Mouse (Mus musculus): ENCODE measurements around the gene Syne3. TPM values are rescaled to one million over a fixed set of nuclear protein-coding genes. Genes with fewer than 3 reads are reported as not detected.

Syne3 gene
- total and polyA plus RNA-seq, 3 experiments = 2.3 to 8.5 (median 7.0) TPM

DNA sequence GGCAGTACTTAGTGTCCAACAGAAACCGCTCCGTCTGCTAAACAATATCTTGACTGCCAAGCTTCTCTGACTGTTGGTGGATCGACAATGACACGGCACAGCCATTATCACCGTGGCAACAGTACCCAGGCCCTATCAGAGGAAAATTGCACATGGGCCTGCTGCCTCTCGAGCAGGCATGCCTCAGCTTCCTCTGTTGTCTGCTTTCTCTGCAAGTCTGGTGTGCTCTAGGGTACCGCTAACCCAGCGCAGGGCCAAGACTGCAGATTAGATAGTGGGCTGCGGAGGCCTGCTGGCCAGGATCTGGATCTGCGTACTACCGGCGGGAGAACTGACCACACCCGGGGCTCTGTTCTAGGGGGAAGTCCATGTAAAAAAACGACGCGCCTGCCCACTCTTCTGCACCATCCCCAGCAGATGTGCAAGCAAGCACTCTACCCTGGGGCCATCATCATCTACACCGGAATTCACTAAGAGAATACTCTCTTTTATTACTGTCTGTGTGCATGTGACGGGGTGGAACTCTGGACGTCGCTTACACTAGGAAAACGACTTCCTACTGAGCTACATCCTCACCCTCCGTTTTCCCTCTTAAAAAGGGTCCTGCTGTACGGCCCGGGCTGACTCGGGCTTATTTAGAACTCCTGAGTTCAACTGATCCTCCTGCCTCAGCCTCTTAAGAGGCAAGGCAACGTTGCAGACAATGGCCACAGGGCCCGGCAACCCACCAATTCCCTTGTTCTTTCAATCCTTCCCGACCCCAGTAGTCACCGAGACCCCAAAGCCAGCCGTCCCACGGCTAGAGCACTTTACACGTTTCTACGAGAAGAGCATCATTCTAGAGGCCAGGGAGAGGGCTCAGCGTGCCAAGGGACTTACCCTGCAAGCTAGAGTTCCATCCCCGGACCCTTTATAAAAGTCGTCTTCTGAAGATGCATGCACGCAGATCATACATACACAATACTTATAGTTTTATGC is 21.8 kb upstream of the Syne3 start:
- WGBS = 5% methylated on average over 37 of the region's 37 CpGs
- TF ChIP-seq EP300 (IDR thresholded peaks at IDR 0.05; ENCODE audit: insufficient read depth, low read depth, low read length) (no peak), CTCF (IDR thresholded peaks at IDR 0.05) (no peak), POLR2A (IDR thresholded peaks at IDR 0.05; ENCODE audit: insufficient read depth, low read depth, low read length) (no peak)
- intact Hi-C loops (cut with DNase I) = loop anchor here (5.0 kb wide), 1 partner anchor 279 kb away; the partner anchor contains the start of gene Dicer1

DNA sequence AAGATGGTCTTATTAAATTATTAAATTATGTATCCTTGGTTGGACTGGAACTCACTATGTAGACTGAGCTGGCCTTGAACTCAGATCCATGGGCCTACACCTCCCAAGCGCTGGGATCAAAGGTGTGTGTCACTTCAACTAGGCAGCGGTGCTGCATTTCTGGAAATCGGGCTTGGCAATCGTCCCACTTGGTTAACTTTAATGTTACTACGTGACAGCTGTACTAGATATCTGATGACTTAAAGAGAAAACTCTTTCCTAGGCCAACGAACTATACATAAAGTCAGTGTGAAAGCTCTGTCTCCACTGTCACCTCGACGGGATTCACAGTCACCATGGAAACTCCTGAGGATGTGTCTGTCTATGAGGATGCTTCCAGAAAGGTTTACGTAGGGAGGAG is 20.3 kb upstream of the Syne3 start:
- TF ChIP-seq POLR2A (IDR thresholded peaks at IDR 0.05; ENCODE audit: insufficient read depth, low read depth, low read length) = no peak
- TF ChIP-seq EP300 (IDR thresholded peaks at IDR 0.05; ENCODE audit: insufficient read depth, low read depth, low read length) = no peak
- no peak for TF ChIP-seq CTCF (IDR thresholded peaks at IDR 0.05)
- 86% methylated on average over 9 of the region's 9 CpGs for WGBS
- Histone ChIP-seq H3K27me3 (ENCODE audit: control insufficient read depth, insufficient read depth, low read length) (no peaks in the 10 kb centered on the region), H3K79me2 (replicated peaks; ENCODE audit: control insufficient read depth, insufficient read depth, low read length) (no peaks in the 10 kb centered on the region; the same call in 1 of the 2 replicates), H3K27ac (no peak overlapping the region), H3K4me3 (no peak overlapping the region), H3K36me3 (ENCODE audit: control insufficient read depth, insufficient read depth, low read length) (no peaks in the 10 kb centered on the region), H3K4me1 (ENCODE audit: control insufficient read depth, insufficient read depth, low read length) (peaks cover 7% of the 10 kb centered on the region), H3K9ac (ENCODE audit: low read depth, low read length) (no peak overlapping the region)
- DNase-seq = no peak
- intact Hi-C loops (cut with DNase I) = loop anchor here (5.0 kb wide), 1 partner anchor 278 kb away; the partner anchor contains the start of gene Dicer1

More for the DNA sequence above, 21.8 kb upstream of the Syne3 start:
- no peak for DNase-seq
- H3K4me3 ChIP-seq = peak overlapping the region; percentile 93
- H3K27me3 ChIP-seq (ENCODE audit: control insufficient read depth, insufficient read depth, low read length) = no peaks in the 10 kb centered on the region
- no peaks in the 10 kb centered on the region; the same call in 1 of the 2 replicates for H3K79me2 ChIP-seq (replicated peaks; ENCODE audit: control insufficient read depth, insufficient read depth, low read length)
- peak overlapping the region; percentile 74 for H3K27ac ChIP-seq
- H3K4me1 ChIP-seq (ENCODE audit: control insufficient read depth, insufficient read depth, low read length) = peaks cover 7% of the 10 kb centered on the region
- peak overlapping the region; percentile 79 for H3K9ac ChIP-seq (ENCODE audit: low read depth, low read length)
- H3K36me3 ChIP-seq (ENCODE audit: control insufficient read depth, insufficient read depth, low read length) = no peaks in the 10 kb centered on the region

DNA sequence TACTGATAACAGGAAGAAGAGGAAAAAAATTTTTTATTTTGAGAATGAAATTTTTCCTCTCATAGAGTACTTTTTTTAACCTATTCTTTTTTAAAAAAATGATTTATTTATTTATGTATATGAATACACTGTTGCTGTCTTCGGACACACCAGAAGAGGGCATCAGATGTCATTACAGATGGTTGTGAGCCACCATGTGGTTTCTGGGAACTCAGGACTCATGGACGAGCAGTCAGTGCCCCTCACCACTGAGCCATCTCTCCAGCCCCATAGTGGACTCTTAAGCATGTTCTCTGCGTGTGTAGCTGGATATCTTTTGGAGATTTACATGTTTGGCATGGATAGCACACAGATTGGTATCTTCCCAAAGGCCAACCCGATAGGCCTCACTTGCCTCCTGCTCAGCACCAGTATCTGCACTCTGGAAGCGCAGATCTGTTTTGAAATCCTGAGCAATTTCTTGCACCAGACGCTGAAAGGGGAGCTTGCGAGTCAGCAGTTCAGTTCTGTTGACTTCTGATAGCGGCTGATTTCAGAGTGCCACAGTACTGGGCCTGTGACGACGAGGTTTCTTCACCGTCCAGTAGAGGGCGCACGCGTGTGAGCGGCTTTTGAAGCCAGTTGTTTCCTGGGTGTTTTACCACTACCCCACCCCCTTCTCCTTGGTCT is 17.8 kb upstream of the Syne3 start:
- intact Hi-C loops (cut with DNase I) = no loop called here
- peak; percentile 76 to 83 for DNase-seq
- 34% methylated on average over 15 of the region's 15 CpGs for WGBS
- Histone ChIP-seq H3K4me3 (no peak overlapping the region), H3K27ac (no peak overlapping the region), H3K4me1 (ENCODE audit: control insufficient read depth, insufficient read depth, low read length) (peaks cover 3% of the 10 kb centered on the region), H3K36me3 (ENCODE audit: control insufficient read depth, insufficient read depth, low read length) (no peaks in the 10 kb centered on the region), H3K9ac (ENCODE audit: low read depth, low read length) (no peak overlapping the region), H3K27me3 (ENCODE audit: control insufficient read depth, insufficient read depth, low read length) (no peaks in the 10 kb centered on the region), H3K79me2 (replicated peaks; ENCODE audit: control insufficient read depth, insufficient read depth, low read length) (no peaks in the 10 kb centered on the region)
- TF ChIP-seq CTCF (IDR thresholded peaks at IDR 0.05) = peak; percentile 84
- no peak for TF ChIP-seq POLR2A (IDR thresholded peaks at IDR 0.05; ENCODE audit: insufficient read depth, low read depth, low read length)

DNA sequence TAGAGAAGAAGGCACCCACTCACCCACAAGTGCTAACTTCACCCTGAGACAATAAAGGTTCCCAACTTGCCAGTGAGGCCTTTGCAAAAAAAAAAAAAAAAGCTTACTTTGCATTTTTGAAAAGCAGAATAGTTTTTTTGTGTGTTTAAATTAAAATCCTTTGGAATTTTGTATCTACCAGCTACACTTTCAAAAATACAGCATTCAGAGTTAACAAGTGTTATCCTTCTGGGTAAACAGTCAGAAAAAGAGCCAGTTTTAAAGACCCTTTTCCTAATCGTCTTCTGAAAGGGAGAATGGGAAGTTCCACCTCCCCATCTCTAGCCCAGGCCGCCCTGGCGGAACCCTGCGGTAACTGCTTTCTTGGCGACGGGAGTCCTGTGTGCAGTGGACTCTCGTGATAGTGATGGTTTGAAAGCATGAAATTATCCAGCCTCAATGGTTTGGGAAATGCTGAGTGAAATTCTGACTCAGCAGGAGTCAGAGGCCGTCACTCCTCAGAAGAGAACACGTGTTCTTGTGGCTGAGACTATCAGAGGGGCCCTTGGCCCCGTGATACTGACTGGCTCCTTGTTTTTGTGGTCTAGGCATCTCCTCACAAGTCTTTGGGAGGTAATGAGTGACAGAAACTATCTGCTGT is 16.5 kb upstream of the Syne3 start:
- H3K79me2 ChIP-seq (replicated peaks; ENCODE audit: control insufficient read depth, insufficient read depth, low read length) = no peaks in the 10 kb centered on the region
- no peaks in the 10 kb centered on the region for H3K36me3 ChIP-seq (ENCODE audit: control insufficient read depth, insufficient read depth, low read length)
- 55% methylated on average over 10 of the region's 10 CpGs for WGBS
- peaks cover 2% of the 10 kb centered on the region for H3K4me1 ChIP-seq (ENCODE audit: control insufficient read depth, insufficient read depth, low read length)
- no peaks in the 10 kb centered on the region for H3K27me3 ChIP-seq (ENCODE audit: control insufficient read depth, insufficient read depth, low read length)
- H3K9ac ChIP-seq (ENCODE audit: low read depth, low read length) = no peak overlapping the region
- H3K27ac ChIP-seq = no peak overlapping the region
- DNase-seq = no peak
- TF ChIP-seq CTCF (IDR thresholded peaks at IDR 0.05) = no peak
- TF ChIP-seq EP300 (IDR thresholded peaks at IDR 0.05; ENCODE audit: insufficient read depth, low read depth, low read length) = no peak
- TF ChIP-seq POLR2A (IDR thresholded peaks at IDR 0.05; ENCODE audit: insufficient read depth, low read depth, low read length) = no peak
- intact Hi-C loops (cut with DNase I) = loop anchor here (1.0 to 2.0 kb wide), 2 partner anchors 17 to 74 kb away; partner anchors contain the start of gene Syne3
- H3K4me3 ChIP-seq = no peak overlapping the region

DNA sequence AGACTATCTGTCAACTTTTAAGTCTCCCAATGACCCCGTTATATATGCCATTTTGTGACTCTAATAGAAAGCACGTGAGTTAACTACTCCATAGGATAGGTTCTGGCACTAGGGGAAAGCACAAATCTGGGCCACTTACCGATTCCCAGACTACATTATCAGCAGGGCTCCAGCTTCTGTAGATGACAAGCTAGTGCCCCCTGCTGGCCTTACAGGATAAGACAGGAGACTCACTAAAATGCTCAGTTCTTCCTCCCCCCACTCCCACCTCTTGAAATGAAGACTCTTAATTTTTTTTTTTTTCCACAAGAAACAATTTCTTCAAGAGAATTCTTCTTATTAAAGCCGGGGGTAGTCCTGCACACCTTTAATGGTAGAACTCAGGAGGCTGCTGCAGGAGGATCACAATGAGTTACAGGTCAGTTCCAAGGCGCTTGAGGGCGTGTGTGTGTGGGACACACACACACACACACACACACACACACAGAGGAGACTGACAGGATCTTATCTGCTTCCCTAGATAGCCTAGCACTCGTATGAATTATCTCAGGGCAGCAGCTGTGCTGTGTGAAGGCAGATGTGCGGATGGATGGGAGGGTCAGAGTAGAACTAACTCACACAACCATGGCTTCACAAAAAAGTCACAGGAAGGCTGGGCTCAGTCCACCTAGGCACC is 15.8 kb upstream of the Syne3 start:
- Histone ChIP-seq H3K9ac (ENCODE audit: low read depth, low read length) (no peak overlapping the region), H3K27ac (no peak overlapping the region), H3K36me3 (ENCODE audit: control insufficient read depth, insufficient read depth, low read length) (no peaks in the 10 kb centered on the region), H3K79me2 (replicated peaks; ENCODE audit: control insufficient read depth, insufficient read depth, low read length) (no peaks in the 10 kb centered on the region), H3K27me3 (ENCODE audit: control insufficient read depth, insufficient read depth, low read length) (no peaks in the 10 kb centered on the region), H3K4me3 (no peak overlapping the region), H3K4me1 (ENCODE audit: control insufficient read depth, insufficient read depth, low read length) (peaks cover 1% of the 10 kb centered on the region; the same call in 1 of the 2 replicates)
- TF ChIP-seq EP300 (IDR thresholded peaks at IDR 0.05; ENCODE audit: insufficient read depth, low read depth, low read length) (peak; percentile 67; the same call in 1 of the 2 replicates), POLR2A (IDR thresholded peaks at IDR 0.05; ENCODE audit: insufficient read depth, low read depth, low read length) (no peak), CTCF (IDR thresholded peaks at IDR 0.05) (peak; percentile 88)
- 37% methylated on average over 8 of the region's 8 CpGs for WGBS
- peak; percentile 56 to 76 for DNase-seq
- intact Hi-C loops (cut with DNase I) = loop anchor here (1.0 to 2.0 kb wide), 2 partner anchors 17 to 73 kb away; partner anchors contain the start of gene Syne3
